Mouse (Mus musculus) bone marrow macrophage, adult 2 months (primary cell): Measurements from ENCODE around the gene Cbx5. TPM values are rescaled to one million over a fixed set of nuclear protein-coding genes. Genes with fewer than 3 reads are reported as not detected.

Experiments used
- H3K27ac ChIP-seq: 2 replicates; pipeline ENCODE4 v1.5.1; 2012; ENCODE audit warnings: low read depth, low read length; ENCODE audit not compliant: insufficient read depth
- H3K4me1 ChIP-seq: 2 replicates; pipeline ENCODE4 v1.6.1; 2012; ENCODE audit warnings: low read length; ENCODE audit not compliant: control insufficient read depth, insufficient read depth
- H3K4me3 ChIP-seq: 2 replicates; pipeline ENCODE4 v1.5.1; 2012; ENCODE audit warnings: mild to moderate bottlenecking, low read length, moderate library complexity; ENCODE audit not compliant: insufficient read depth
- CTCF ChIP-seq: IDR thresholded peaks from 2 replicates; pipeline ENCODE4 v1.5.1; 2012; ENCODE audit warnings: low read depth, mild to moderate bottlenecking, low read length, moderate library complexity
- POLR2A ChIP-seq: IDR thresholded peaks from 2 replicates; pipeline ENCODE4 v1.6.1; 2012; ENCODE audit warnings: mild to moderate bottlenecking, low read depth, low read length, borderline replicate concordance
- polyA plus RNA-seq: library from polyadenylated mRNA; stranded (reverse); fragments of >200 nt; gene quantifications from 2 replicates; pipeline ENCODE4 v1.2.4, GENCODE M21; 2012; ENCODE audit not compliant: missing spikeins, insufficient read depth, insufficient read length

Cbx5 gene
- polyA plus RNA-seq, 1 experiment, result 33.5 TPM

DNA sequence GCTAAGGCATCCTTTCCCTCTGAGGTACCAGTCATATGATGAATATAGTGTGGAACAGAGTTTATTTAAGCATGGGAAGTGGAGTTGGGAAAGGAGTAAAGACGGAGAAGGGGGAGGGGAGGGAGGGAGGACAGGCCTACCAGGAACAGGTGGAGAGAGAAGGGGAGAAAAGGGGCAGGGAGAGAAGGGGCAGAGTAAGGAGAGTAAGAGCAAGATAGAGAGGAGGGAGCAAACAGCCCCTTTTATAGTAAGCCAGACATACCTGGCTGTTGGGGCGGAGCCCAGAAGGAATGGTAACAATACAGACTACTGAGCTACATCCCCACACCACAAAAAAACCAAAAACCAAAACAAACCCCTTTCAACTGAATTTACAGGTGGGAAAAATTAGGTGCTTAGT, 23.6 kb downstream of the Cbx5 start:
- TF ChIP-seq POLR2A, result no peak
- no peak for TF ChIP-seq CTCF
- no peak overlapping the region for H3K27ac ChIP-seq
- peaks cover 8% of the 10 kb centered on the region for H3K4me1 ChIP-seq
- no peak overlapping the region for H3K4me3 ChIP-seq

- no peak for TF ChIP-seq POLR2A
- TF ChIP-seq CTCF, result no peak
- no peak overlapping the region for H3K4me3 ChIP-seq
- 0 out of 2 replicates have a peak, but pooled peaks cover 2% of the 10 kb centered on the region for H3K4me1 ChIP-seq
- H3K27ac ChIP-seq, result no peak overlapping the region
These were observed 24.4 kb downstream of the Cbx5 start for GRCm38 (mm10) chr15:103214971-103215907.

- TF ChIP-seq CTCF (no peak), POLR2A (no peak)
- Histone ChIP-seq H3K4me3 (no peak overlapping the region), H3K4me1 (0 out of 2 replicates have a peak, but pooled peaks cover 2% of the 10 kb centered on the region), H3K27ac (no peak overlapping the region)
These were observed 25.5 kb downstream of the Cbx5 start for GRCm38 (mm10) chr15:103214149-103214548.

GRCm38 (mm10) chr15:103205156-103205555, 34.5 kb downstream of the Cbx5 start:
- TF ChIP-seq CTCF (no peak), POLR2A (no peak)
- no peaks in the 10 kb centered on the region for H3K4me1 ChIP-seq
- no peak overlapping the region for H3K4me3 ChIP-seq
- H3K27ac ChIP-seq, result no peak overlapping the region

DNA sequence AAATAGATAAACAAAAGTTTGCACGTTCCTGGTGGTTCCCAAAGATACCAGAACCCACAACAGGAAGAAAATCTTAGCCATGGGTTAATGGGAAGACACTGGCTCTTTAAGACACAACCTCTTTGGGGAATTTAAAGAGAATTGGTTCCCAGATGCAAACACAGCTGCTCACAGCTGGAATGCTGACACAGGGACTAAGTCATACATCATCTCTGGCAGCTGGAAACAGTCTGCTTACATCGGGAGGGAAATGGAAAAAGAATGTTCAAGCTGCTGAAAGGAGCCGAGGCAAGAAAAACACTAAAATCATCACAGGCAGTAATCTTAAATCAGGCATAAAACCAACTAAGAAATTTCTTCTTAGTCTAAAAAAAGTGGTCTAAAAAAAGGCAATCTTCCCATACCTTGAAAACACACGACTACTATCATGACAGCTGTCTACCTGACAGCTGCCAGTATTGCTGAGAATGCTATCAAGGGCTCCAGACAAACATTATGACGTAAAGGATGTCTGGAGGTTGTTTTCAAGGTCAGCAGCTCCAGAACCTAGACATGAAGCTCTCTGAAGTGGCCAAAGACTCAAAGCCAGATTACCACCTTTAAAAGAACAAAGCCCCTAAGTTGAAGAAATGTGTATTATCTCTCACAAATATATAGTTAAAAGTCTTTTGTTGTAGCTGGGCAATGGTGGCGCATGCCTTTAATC, 37.4 kb downstream of the Cbx5 start:
- no peak overlapping the region for H3K27ac ChIP-seq
- no peak overlapping the region for H3K4me3 ChIP-seq
- no peaks in the 10 kb centered on the region; the same call in 1 of the 2 replicates for H3K4me1 ChIP-seq
- no peak for TF ChIP-seq CTCF
- no peak for TF ChIP-seq POLR2A

GRCm38 (mm10) chr15:103197785-103198184, 41.8 kb downstream of the Cbx5 start:
- Histone ChIP-seq H3K27ac (no peak overlapping the region), H3K4me3 (no peak overlapping the region), H3K4me1 (peaks cover 2% of the 10 kb centered on the region)
- TF ChIP-seq POLR2A (no peak), CTCF (no peak)

DNA sequence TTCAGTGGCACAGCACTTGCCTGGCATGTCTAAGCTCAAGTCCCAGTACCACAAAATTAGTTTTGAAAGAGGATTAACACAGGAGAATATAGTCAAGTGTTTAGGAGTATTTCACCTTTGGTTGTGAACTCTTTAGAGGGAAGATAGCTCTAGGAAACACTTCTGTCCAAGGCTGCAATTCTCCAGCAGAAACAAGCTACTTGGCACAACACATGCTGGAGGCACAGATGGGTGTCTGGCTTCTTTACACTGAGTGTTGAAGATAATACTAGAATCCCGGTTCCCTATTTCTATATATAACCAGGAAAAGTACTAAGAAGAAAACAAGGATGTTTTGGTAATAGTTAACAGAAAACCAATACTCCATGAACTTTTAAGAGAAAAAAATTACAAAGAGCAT, 42.8 kb downstream of the Cbx5 start:
- Histone ChIP-seq H3K27ac (no peak overlapping the region), H3K4me3 (no peak overlapping the region), H3K4me1 (peaks cover 2% of the 10 kb centered on the region)
- TF ChIP-seq CTCF (no peak), POLR2A (no peak)

DNA sequence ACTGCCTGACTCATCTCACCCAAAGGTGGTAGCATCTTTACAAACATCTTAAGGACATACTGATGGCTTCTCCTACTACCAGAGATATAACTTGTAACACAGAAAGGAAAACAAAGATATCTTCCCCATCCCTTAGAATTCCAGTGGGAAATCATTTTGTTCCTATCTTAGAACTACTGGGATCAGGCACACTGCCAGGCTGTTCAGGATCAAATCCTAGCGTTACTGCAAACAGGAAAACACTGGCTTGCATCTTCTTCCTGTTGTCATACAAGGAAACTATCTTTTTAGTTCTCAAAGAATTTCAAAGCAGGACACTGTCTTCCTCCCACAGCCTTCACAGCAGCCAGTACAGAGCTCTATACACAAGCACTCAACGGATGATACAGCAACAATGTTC, 46.0 kb downstream of the Cbx5 start:
- TF ChIP-seq POLR2A (no peak), CTCF (no peak)
- Histone ChIP-seq H3K27ac (no peak overlapping the region), H3K4me1 (peaks cover 2% of the 10 kb centered on the region), H3K4me3 (no peak overlapping the region)

DNA sequence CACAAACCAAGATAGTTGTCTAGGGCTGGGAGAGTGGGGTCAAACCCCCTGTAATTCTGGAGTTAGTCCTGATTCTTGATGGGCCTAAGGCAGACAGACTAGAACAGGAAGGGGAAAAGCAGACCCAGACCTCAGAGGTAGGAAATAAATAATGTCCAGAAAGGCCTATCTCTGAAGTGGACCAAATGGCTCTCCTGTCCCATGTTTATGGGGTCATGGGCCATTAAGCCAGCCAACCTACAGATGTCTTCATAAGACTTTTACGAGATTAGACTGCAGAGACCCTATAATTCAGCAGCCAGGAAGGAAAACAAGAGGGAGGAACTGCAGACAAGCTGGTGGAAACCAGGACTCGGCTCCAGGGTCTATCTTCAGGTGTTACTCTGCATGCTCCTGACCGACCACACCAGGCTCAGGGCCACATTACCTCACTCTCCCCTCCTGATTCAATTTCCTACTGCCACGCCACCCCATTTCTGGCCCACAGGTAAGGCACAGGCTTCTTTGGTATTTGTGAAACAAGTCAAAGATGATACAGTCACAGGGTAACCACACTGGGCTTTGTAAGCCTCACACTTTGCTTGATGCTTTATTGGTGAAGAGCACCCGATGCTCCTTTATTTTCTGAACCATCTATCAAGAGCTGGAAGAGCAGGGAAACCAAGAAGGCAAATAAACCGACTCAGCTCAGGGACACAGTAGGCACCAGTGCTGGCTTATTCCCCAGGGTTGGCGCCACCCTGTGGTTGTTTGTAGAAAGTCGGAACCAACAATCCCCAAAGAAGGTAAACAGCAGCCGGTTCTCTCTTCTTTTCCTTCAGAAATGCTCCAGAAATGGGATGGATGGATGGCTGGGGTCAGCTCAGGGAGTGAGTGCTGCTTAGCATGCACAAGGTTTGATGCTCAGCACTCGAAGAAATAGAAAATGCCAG, 48.8 kb downstream of the Cbx5 start:
- TF ChIP-seq POLR2A, result no peak
- TF ChIP-seq CTCF, result peak; percentile 52
- Histone ChIP-seq H3K4me1 (no peaks in the 10 kb centered on the region), H3K27ac (no peak overlapping the region), H3K4me3 (no peak overlapping the region)
